Mouse (Mus musculus) bone marrow macrophage, adult 2 months (primary cell): ENCODE data around the gene Ccdc157.

Experiments
- CTCF ChIP-seq: IDR thresholded peaks from 2 replicates; pipeline ENCODE4 v1.5.1; 2012; ENCODE audit warnings: low read depth, mild to moderate bottlenecking, low read length, moderate library complexity
- POLR2A ChIP-seq: IDR thresholded peaks from 2 replicates; pipeline ENCODE4 v1.6.1; 2012; ENCODE audit warnings: mild to moderate bottlenecking, low read depth, low read length, borderline replicate concordance

- no peak for TF ChIP-seq POLR2A
- TF ChIP-seq CTCF = no peak
Observed at GRCm38 (mm10) chr11:4112861-4113260, 47.2 kb downstream of the Ccdc157 start.
